Mouse (Mus musculus) inflammation-experienced regulatory T-cells, adult 16 weeks (primary cell): ENCODE data around the gene Adprhl1. TPM values are rescaled to one million over a fixed set of nuclear protein-coding genes. Genes with fewer than 3 reads are reported as not detected.

Experiments used
- polyA plus RNA-seq: library from polyadenylated mRNA; unstranded; fragments of 100-300 nt; shearing (Covaris generic); gene quantifications from one replicate; pipeline ENCODE4 v1.2.1, GENCODE M21; 2017

The Adprhl1 gene
- polyA plus RNA-seq, result not detected

DNA sequence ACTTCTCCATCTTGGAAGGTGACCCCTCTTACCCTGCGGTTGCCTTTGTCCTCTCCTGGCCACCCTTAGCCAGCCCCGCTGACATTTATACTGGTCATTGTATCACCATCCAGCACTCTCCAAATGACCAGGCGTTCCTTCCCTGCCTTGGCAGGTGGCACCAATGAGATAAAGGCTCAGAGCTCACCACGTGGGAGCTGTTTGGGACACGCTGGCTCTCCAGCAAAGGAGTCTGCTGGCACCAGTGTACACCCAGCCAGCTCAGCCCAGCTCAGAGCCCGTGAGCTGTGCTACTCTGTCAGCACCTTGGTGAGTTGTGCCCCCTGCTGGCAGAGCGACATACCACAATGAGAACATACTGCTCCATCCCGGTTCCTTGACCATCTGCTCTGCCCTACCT lies at the start of gene Adprhl1:
Gene Adprhl1 (minus strand): TSS at position 144 of the 400 bp plus-strand sequence.

DNA sequence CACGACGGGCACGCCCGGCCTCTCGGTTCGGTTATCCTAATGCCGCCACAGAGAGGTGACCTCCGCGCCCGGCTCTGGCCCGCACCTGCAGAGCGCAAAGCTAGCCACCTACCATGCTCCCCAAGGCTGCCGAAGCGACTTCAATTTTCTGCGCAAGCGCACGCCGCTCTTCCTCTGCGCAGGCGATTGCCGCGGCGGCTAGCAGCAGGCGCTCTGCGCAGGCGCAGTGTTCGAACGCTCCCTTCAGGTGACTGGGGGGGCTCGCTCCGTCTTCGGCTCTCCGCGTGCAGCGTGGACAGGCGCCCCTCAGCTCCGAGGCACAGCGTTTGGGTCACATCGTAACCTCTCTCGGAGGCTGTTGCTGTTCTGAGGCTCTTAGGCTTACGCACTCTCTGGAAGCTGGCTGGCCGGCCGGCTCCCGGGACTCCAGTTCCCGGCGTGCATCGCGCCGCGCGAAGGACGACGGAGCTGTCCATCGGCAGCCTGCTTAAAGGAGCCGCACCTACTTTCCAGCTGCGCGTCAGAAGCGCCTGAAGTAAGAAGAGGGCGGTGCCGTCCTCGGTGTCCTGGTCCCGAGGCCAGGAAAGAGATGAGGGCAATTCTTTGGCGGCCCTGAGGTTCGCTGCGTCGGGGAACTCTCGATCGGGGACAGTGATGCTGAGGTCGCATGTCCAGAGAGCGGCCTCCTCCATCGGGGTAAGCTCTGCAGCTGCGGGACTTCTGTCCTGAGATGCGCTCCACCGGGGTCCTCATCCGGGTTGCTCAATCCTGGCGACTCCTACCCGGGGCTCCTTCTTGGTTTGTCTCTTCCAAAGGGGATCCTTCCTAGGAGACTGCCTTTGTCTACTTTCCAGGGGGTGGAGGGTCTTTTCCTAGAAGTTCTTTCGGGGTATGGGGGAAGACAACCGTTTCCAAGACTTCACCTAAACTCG lies 34.0 kb upstream of the Adprhl1 start, which contains the start of the genes Dcun1d2 and Tmco3:
Gene Dcun1d2 (minus strand): TSS at position 440 of the 932 bp plus-strand sequence.
Gene Tmco3 (plus strand): TSS at position 499 of the 932 bp plus-strand sequence.

DNA sequence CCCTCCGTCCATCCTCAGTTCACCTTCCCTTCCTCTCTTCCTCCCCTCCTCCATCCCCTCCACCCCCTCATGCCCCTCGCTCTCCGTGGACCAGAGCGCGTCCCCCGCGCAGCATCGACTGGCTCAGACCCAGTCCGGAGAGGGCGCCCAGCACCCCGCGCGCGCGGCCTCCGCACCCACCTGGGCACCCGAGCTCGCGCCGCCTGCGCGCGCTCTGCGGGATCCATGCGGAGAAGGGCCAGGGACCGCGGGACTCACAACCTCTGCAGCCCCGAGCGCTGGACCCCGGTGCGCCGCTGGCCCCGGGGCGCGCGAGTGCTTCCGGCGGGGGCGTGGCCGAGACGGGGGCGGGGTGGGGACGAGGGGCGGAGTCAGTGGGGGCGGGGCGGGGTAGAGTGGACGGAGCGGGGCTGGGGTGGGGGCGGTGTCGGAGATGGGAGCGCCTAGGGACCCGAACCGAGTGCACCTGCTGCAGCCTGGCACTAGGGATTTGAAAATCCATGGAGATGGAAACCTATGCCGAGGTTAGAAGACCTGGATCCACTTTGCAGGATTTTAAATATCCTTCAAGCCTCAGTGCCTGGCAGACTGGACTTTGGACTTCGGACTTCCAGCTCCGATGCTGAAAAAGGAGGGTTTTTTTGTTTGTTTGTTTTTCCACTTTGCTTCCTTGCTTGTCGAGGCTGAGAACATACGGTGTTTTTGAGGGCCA lies 53.5 kb downstream of the Adprhl1 start, which contains the start of gene Grtp1:
Gene Grtp1 (minus strand): TSS at position 320 of the 712 bp plus-strand sequence.

Other genes with a start within 250 kb of the Adprhl1 start
- gene F7, start 228.1 kb downstream of the Adprhl1 start, polyA plus RNA-seq, result not detected
- gene F10, start 216.9 kb downstream of the Adprhl1 start, polyA plus RNA-seq, result not detected
- 3.3 TPM for gene Proz, start 193.2 kb downstream of the Adprhl1 start, polyA plus RNA-seq
- 52.0 TPM for gene Pcid2, start 148.7 kb downstream of the Adprhl1 start, polyA plus RNA-seq
- 39.3 TPM for gene Cul4a, start 148.5 kb downstream of the Adprhl1 start, polyA plus RNA-seq
- gene Lamp1, start 95.0 kb downstream of the Adprhl1 start, polyA plus RNA-seq, result 10.5 TPM
- gene Grtp1, start 53.5 kb downstream of the Adprhl1 start, polyA plus RNA-seq, result 2.2 TPM
- 41.9 TPM for gene Dcun1d2, start 34.0 kb upstream of the Adprhl1 start, polyA plus RNA-seq
- gene Tmco3, start 34.0 kb upstream of the Adprhl1 start, polyA plus RNA-seq, result 39.4 TPM
- 48.0 TPM for gene Tfdp1, start 84.6 kb upstream of the Adprhl1 start, polyA plus RNA-seq
- not detected for gene Atp4b, start 142.7 kb upstream of the Adprhl1 start, polyA plus RNA-seq
- not detected for gene Grk1, start 150.9 kb upstream of the Adprhl1 start, polyA plus RNA-seq
- not detected for gene Tmem255b, start 181.0 kb upstream of the Adprhl1 start, polyA plus RNA-seq
- not detected for gene Gas6, start 240.3 kb upstream of the Adprhl1 start, polyA plus RNA-seq